Mouse (Mus musculus) thymus, postnatal 14 days (tissue): ENCODE results near the gene Osbp.
"Not testable (repeated sequence)": the region's sequence is repeated elsewhere in the genome, so short reads cannot be mapped to it uniquely, and the experiment has no call there.

Experiments
- DNase-seq: peaks from one replicate; pipeline ENCODE4 v3.0.0; 2021

Gene Osbp

GRCm38 (mm10) chr19:11965023-11965942 lies at the start of gene Osbp:
Gene Osbp (plus strand): TSS chr19:11965941.
- DNase-seq, result peak; percentile 98

- DNase-seq, result no peak
Observed at GRCm38 (mm10) chr19:11922068-11922467, 43.7 kb upstream of the Osbp start.

GRCm38 (mm10) chr19:11922515-11922914 lies 43.2 kb upstream of the Osbp start:
- not testable (repeated sequence) for DNase-seq

- no peak for DNase-seq
Observed at GRCm38 (mm10) chr19:11926380-11926779, 39.4 kb upstream of the Osbp start.

GRCm38 (mm10) chr19:11928025-11928748 lies 37.6 kb upstream of the Osbp start:
- no peak for DNase-seq

GRCm38 (mm10) chr19:11946460-11946859 lies 19.3 kb upstream of the Osbp start:
- not testable (repeated sequence) for DNase-seq

- no peak for DNase-seq
Observed at GRCm38 (mm10) chr19:11949878-11950277, 15.9 kb upstream of the Osbp start.

GRCm38 (mm10) chr19:11950747-11951146 lies 15.0 kb upstream of the Osbp start:
- DNase-seq, result no peak

GRCm38 (mm10) chr19:11954206-11954605 lies 11.5 kb upstream of the Osbp start:
- no peak for DNase-seq

- no peak for DNase-seq
Observed at GRCm38 (mm10) chr19:11956636-11957035, 9.1 kb upstream of the Osbp start.

- DNase-seq, result no peak
Observed at GRCm38 (mm10) chr19:11957396-11957795, 8.3 kb upstream of the Osbp start.

- no peak for DNase-seq
Observed at GRCm38 (mm10) chr19:11957846-11958245, 7.9 kb upstream of the Osbp start.

GRCm38 (mm10) chr19:11964266-11964665 lies 1.5 kb upstream of the Osbp start:
- no peak for DNase-seq

GRCm38 (mm10) chr19:11966201-11966636 lies 478 bp downstream of the Osbp start:
- DNase-seq, result peak; percentile 71

- DNase-seq, result no peak
Observed at GRCm38 (mm10) chr19:11969155-11970050, 3.7 kb downstream of the Osbp start.

- DNase-seq, result no peak
Observed at GRCm38 (mm10) chr19:11973511-11974222, 7.9 kb downstream of the Osbp start.

GRCm38 (mm10) chr19:11974223-11974540 lies 8.4 kb downstream of the Osbp start:
- DNase-seq, result no peak

- no peak for DNase-seq
Observed at GRCm38 (mm10) chr19:11975683-11976082, 9.9 kb downstream of the Osbp start.

- no peak for DNase-seq
Observed at GRCm38 (mm10) chr19:11977363-11977762, 11.6 kb downstream of the Osbp start.

- no peak for DNase-seq
Observed at GRCm38 (mm10) chr19:11980471-11980870, 14.7 kb downstream of the Osbp start.

- not testable (repeated sequence) for DNase-seq
Observed at GRCm38 (mm10) chr19:11984614-11985013, 18.9 kb downstream of the Osbp start.

- no peak for DNase-seq
Observed at GRCm38 (mm10) chr19:11987841-11988240, 22.1 kb downstream of the Osbp start.
